Mouse (Mus musculus): ENCODE data around the gene Gm20388. TPM values are rescaled to one million over a fixed set of nuclear protein-coding genes. Genes with fewer than 3 reads are reported as not detected.
A peak's percentile ranks its signal among the peaks of the same experiment; 100 is the strongest.

Gene Gm20388
- total RNA-seq, 1 experiment, result 27.0 TPM

GRCm38 (mm10) chr8:122291549-122291948 is 2380.9 kb downstream of the Gm20388 start:
- Histone ChIP-seq H3K27ac (ENCODE audit: insufficient read depth, low read depth, low read length, poor library complexity, severe bottlenecking) (no peak overlapping the region), H3K4me1 (ENCODE audit: control insufficient read depth in 2 of 2, insufficient read depth in 2 of 2, low read length in 2 of 2, poor library complexity in 1 of 2) (peaks cover 0 to 11% of the 10 kb centered on the region in 2 experiments; a peak in 1 of 4 replicates), H3K36me3 (ENCODE audit: control insufficient read depth, insufficient read depth, low read length, poor library complexity, severe bottlenecking) (no peaks in the 10 kb centered on the region), H3K9me3 (ENCODE audit: control insufficient read depth, insufficient read depth, low read depth, low read length) (no peaks in the 10 kb centered on the region), H3K9ac (ENCODE audit: insufficient read depth, low read depth, low read length, poor library complexity, severe bottlenecking) (no peak overlapping the region), H3K4me3 (ENCODE audit: insufficient read depth in 1 of 2, low read depth in 1 of 2, low read length in 2 of 2, poor library complexity in 1 of 2, severe bottlenecking in 1 of 2) (no peak overlapping the region)
- no peak for DNase-seq (ENCODE audit: low read depth, low spot score)
- TF ChIP-seq MAFK (IDR thresholded peaks at IDR 0.05; ENCODE audit: insufficient read depth, low read depth, low read length), result no peak
- TF ChIP-seq ZNF384 (IDR thresholded peaks at IDR 0.05; ENCODE audit: low read depth, low read length), result no peak
- TF ChIP-seq ZC3H11A (IDR thresholded peaks at IDR 0.05; ENCODE audit: borderline replicate concordance, low read depth, low read length), result no peak
- TF ChIP-seq HCFC1 (IDR thresholded peaks at IDR 0.05; ENCODE audit: borderline replicate concordance, insufficient read depth, low read length), result no peak
- no peak for TF ChIP-seq CHD2 (IDR thresholded peaks at IDR 0.05; ENCODE audit: low read depth, low read length)
- in situ Hi-C loops (cut with MboI; ENCODE audit: low sequenced_read_pairs in 2 of 2, unreplicated experiment in 2 of 2), result no loop called here

GRCm38 (mm10) chr8:122293484-122293883 is 2382.8 kb downstream of the Gm20388 start:
- no peaks in the 10 kb centered on the region for H3K36me3 ChIP-seq (ENCODE audit: control insufficient read depth, insufficient read depth, low read length, poor library complexity, severe bottlenecking)
- in situ Hi-C loops (cut with MboI; ENCODE audit: low sequenced_read_pairs in 2 of 2, unreplicated experiment in 2 of 2), result no loop called here
- no peak overlapping the region for H3K4me3 ChIP-seq (ENCODE audit: insufficient read depth in 1 of 2, low read depth in 1 of 2, low read length in 2 of 2, poor library complexity in 1 of 2, severe bottlenecking in 1 of 2)
- no peak overlapping the region for H3K9ac ChIP-seq (ENCODE audit: insufficient read depth, low read depth, low read length, poor library complexity, severe bottlenecking)
- no peak for DNase-seq (ENCODE audit: low read depth, low spot score)
- H3K27ac ChIP-seq (ENCODE audit: insufficient read depth, low read depth, low read length, poor library complexity, severe bottlenecking), result no peak overlapping the region
- H3K9me3 ChIP-seq (ENCODE audit: control insufficient read depth, insufficient read depth, low read depth, low read length), result no peaks in the 10 kb centered on the region
- H3K4me1 ChIP-seq (ENCODE audit: control insufficient read depth in 2 of 2, insufficient read depth in 2 of 2, low read length in 2 of 2, poor library complexity in 1 of 2), result peaks cover 0 to 11% of the 10 kb centered on the region in 2 experiments; a peak in 1 of 4 replicates
- TF ChIP-seq HCFC1 (IDR thresholded peaks at IDR 0.05; ENCODE audit: borderline replicate concordance, insufficient read depth, low read length) (no peak), ZNF384 (IDR thresholded peaks at IDR 0.05; ENCODE audit: low read depth, low read length) (no peak), MAFK (IDR thresholded peaks at IDR 0.05; ENCODE audit: insufficient read depth, low read depth, low read length) (no peak), ZC3H11A (IDR thresholded peaks at IDR 0.05; ENCODE audit: borderline replicate concordance, low read depth, low read length) (no peak), CHD2 (IDR thresholded peaks at IDR 0.05; ENCODE audit: low read depth, low read length) (no peak)

DNA sequence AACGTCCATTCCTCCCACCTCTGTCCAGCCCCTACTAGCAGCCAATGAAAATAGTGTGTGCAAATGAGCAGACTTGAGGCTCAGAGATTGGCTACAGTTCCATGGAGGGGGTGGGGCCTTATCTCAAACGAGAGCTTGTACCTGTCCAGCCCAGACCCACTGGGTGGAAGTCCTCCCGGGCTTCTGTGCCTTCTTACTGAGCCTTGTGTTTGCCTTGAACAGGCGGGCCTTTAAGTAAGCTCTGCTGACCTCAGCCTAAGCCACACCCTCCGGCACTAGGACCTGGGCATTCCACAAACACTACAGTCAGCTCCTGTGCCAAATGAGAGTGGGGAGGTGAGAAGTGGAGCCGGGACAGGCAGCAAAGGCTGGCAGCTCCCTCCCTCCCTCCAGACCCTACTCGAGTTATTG is 2383.6 kb downstream of the Gm20388 start:
- Histone ChIP-seq H3K9ac (ENCODE audit: insufficient read depth, low read depth, low read length, poor library complexity, severe bottlenecking) (no peak overlapping the region; the same call in 1 of the 2 replicates), H3K4me1 (ENCODE audit: control insufficient read depth in 2 of 2, insufficient read depth in 2 of 2, low read length in 2 of 2, poor library complexity in 1 of 2) (peaks cover 0 to 11% of the 10 kb centered on the region in 2 experiments; a peak in 1 of 4 replicates), H3K36me3 (ENCODE audit: control insufficient read depth, insufficient read depth, low read length, poor library complexity, severe bottlenecking) (no peaks in the 10 kb centered on the region), H3K4me3 (ENCODE audit: insufficient read depth in 1 of 2, low read depth in 1 of 2, low read length in 2 of 2, poor library complexity in 1 of 2, severe bottlenecking in 1 of 2) (0 out of 4 replicates have a peak overlapping the region, but pooled peaks of 1 of the 2 experiments have one; percentile 42), H3K9me3 (ENCODE audit: control insufficient read depth, insufficient read depth, low read depth, low read length) (no peaks in the 10 kb centered on the region), H3K27ac (ENCODE audit: insufficient read depth, low read depth, low read length, poor library complexity, severe bottlenecking) (no peak overlapping the region)
- TF ChIP-seq ZC3H11A (IDR thresholded peaks at IDR 0.05; ENCODE audit: borderline replicate concordance, low read depth, low read length) (no peak), ZNF384 (IDR thresholded peaks at IDR 0.05; ENCODE audit: low read depth, low read length) (no peak), CHD2 (IDR thresholded peaks at IDR 0.05; ENCODE audit: low read depth, low read length) (no peak), HCFC1 (IDR thresholded peaks at IDR 0.05; ENCODE audit: borderline replicate concordance, insufficient read depth, low read length) (no peak), MAFK (IDR thresholded peaks at IDR 0.05; ENCODE audit: insufficient read depth, low read depth, low read length) (no peak)
- peak; percentile 57 for DNase-seq (ENCODE audit: low read depth, low spot score)
- in situ Hi-C loops (cut with MboI; ENCODE audit: low sequenced_read_pairs in 2 of 2, unreplicated experiment in 2 of 2), result no loop called here

- H3K4me1 ChIP-seq (ENCODE audit: control insufficient read depth in 2 of 2, insufficient read depth in 2 of 2, low read length in 2 of 2, poor library complexity in 1 of 2), result peaks cover 0 to 11% of the 10 kb centered on the region in 2 experiments; a peak in 1 of 4 replicates
- H3K9me3 ChIP-seq (ENCODE audit: control insufficient read depth, insufficient read depth, low read depth, low read length), result no peaks in the 10 kb centered on the region
- H3K4me3 ChIP-seq (ENCODE audit: insufficient read depth in 1 of 2, low read depth in 1 of 2, low read length in 2 of 2, poor library complexity in 1 of 2, severe bottlenecking in 1 of 2), result no peak overlapping the region
- no peak overlapping the region for H3K9ac ChIP-seq (ENCODE audit: insufficient read depth, low read depth, low read length, poor library complexity, severe bottlenecking)
- DNase-seq (ENCODE audit: low read depth, low spot score), result no peak
- TF ChIP-seq ZC3H11A (IDR thresholded peaks at IDR 0.05; ENCODE audit: borderline replicate concordance, low read depth, low read length) (no peak), MAFK (IDR thresholded peaks at IDR 0.05; ENCODE audit: insufficient read depth, low read depth, low read length) (no peak), CHD2 (IDR thresholded peaks at IDR 0.05; ENCODE audit: low read depth, low read length) (no peak), ZNF384 (IDR thresholded peaks at IDR 0.05; ENCODE audit: low read depth, low read length) (no peak), HCFC1 (IDR thresholded peaks at IDR 0.05; ENCODE audit: borderline replicate concordance, insufficient read depth, low read length) (no peak)
- H3K36me3 ChIP-seq (ENCODE audit: control insufficient read depth, insufficient read depth, low read length, poor library complexity, severe bottlenecking), result no peaks in the 10 kb centered on the region
- in situ Hi-C loops (cut with MboI; ENCODE audit: low sequenced_read_pairs in 2 of 2, unreplicated experiment in 2 of 2), result no loop called here
- no peak overlapping the region for H3K27ac ChIP-seq (ENCODE audit: insufficient read depth, low read depth, low read length, poor library complexity, severe bottlenecking)
Measured at GRCm38 (mm10) chr8:122295389-122295788, 2384.7 kb downstream of the Gm20388 start.
